8 mouse cellular contexts compared by ENCODE assay signal in genomic region chr17:52600882-52601371, GRCm38 (mm10). TPM values are rescaled to one million over a fixed set of nuclear protein-coding genes. Genes with fewer than 3 reads are reported as not detected.
DNase-seq lines count a peak whose midpoint lies in the region; ATAC-seq lines count a peak whose summit lies in the region.

No protein-coding gene starts in this region.

- H3K27ac ChIP-seq in limb, embryonic 10.5 days, result no peak overlapping the region
- 0 out of 2 replicates have a peak overlapping the region, but pooled peaks have one; percentile 58 for H3K27ac ChIP-seq in stomach, embryonic 14.5 days (ENCODE audit: low read length)

- H3K9ac ChIP-seq in stomach, embryonic 14.5 days (replicated peaks; ENCODE audit: low read depth, low read length), result 0 out of 2 replicates have a peak overlapping the region, but pooled peaks have one; percentile 21

- peaks cover 15% of the 10 kb centered on the region for H3K4me1 ChIP-seq in limb, embryonic 10.5 days
- H3K4me1 ChIP-seq in stomach, embryonic 14.5 days (ENCODE audit: control insufficient read depth, insufficient read depth, low read length), result no peaks in the 10 kb centered on the region

- no peaks in the 10 kb centered on the region for H3K9me3 ChIP-seq in limb, embryonic 10.5 days (replicated peaks)
- H3K9me3 ChIP-seq in stomach, embryonic 14.5 days (ENCODE audit: control insufficient read depth, low read depth, low read length), result no peaks in the 10 kb centered on the region

- peak; percentile 86 for ATAC-seq in stomach, embryonic 14.5 days (ENCODE audit: insufficient number of reproducible peaks, insufficient read depth, low FRiP score, low read depth)

- peak overlapping the region; percentile 45 for H3K4me3 ChIP-seq in limb, embryonic 10.5 days
- peak overlapping the region; percentile 40 for H3K4me3 ChIP-seq in stomach, embryonic 14.5 days (ENCODE audit: low read depth, low read length)

- WGBS in limb, embryonic 10.5 days, result under 1% methylated on average over 22 of the region's 22 CpGs
- 1% methylated on average over 22 of the region's 22 CpGs for WGBS in stomach, embryonic 14.5 days

- peak overlapping the region; percentile 64 for H3K4me2 ChIP-seq in stomach, embryonic 14.5 days (replicated peaks; ENCODE audit: low read depth, low read length)

- H3K36me3 ChIP-seq in limb, embryonic 10.5 days, result no peaks in the 10 kb centered on the region
- no peaks in the 10 kb centered on the region for H3K36me3 ChIP-seq in stomach, embryonic 14.5 days (ENCODE audit: control insufficient read depth, insufficient read depth, low read length)

- DNase-seq in cerebellum, adult 8-10 months, result peak; percentile 3
- DNase-seq in cerebellum, adult 9-10 months, result no peak
- peak; percentile 87 for DNase-seq in embryo, embryonic 10.5 days (ENCODE audit: low spot score)
- peak; percentile 4 to 13 for DNase-seq in heart, adult 9 months (ENCODE audit: low spot score in 2 of 2)
- peak; percentile 13 for DNase-seq in kidney, adult 9 months
- DNase-seq in limb, embryonic 10.5 days (ENCODE audit: low spot score), result peak; percentile 52
- peak; percentile 86 for DNase-seq in mesoderm, embryonic 11.5 days (ENCODE audit: low read depth, low spot score)

- peaks cover 42% of the 10 kb centered on the region for H3K27me3 ChIP-seq in limb, embryonic 10.5 days (ENCODE audit: low read depth, poor library complexity, severe bottlenecking)
- peaks cover 14% of the 10 kb centered on the region; the same call in 1 of the 2 replicates for H3K27me3 ChIP-seq in stomach, embryonic 14.5 days (ENCODE audit: control insufficient read depth, insufficient read depth, low read length)

RNA-seq across cellular contexts. Expression of gene Kcnh8, which starts 1.6 kb away (rescaled TPM):
- polyA plus RNA-seq in limb, embryonic 10.5 days (2016; fragmentation: Nextera tagmentation; extraction: Ambion mirVana), result 0.04 TPM in 1 of 2 replicates, not detected in the other
- polyA plus RNA-seq in stomach, embryonic 14.5 days (2014; fragmentation: Nextera tagmentation; extraction: Ambion mirVana), result 0.90 and 1.3 TPM in 2 replicates
